Mouse (Mus musculus): Measurements from ENCODE around the gene Pacsin2. TPM values are rescaled to one million over a fixed set of nuclear protein-coding genes. Genes with fewer than 3 reads are reported as not detected.

The Pacsin2 gene
- total RNA-seq, 2 experiments from 2014 or later = 97.4 to 102 TPM

DNA sequence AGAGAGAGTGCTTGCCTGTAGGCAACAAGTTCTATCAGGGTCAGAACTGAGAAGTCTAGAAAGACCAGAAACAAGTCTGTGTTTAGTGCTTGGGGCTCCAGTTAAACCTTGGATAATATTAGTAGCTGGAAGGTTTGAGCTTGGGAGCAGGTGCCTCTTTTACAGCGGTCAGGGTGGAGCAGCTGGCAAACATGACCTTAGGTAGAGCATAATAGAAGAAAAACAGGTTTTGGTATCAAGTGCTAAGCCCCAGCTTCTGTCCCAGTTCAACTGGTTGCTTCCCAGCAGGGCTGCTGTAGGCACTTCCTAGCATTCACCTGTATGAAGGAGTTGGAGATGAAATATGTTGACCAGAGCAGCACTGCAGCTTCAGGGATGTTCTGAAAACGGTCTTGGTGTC, 113.5 kb downstream of the Pacsin2 start:
- DNase-seq (ENCODE audit: extremely low spot score in 1 of 2, low spot score in 2 of 2) = no peak
- intact Hi-C loops (cut with DNase I) = no loop called here

DNA sequence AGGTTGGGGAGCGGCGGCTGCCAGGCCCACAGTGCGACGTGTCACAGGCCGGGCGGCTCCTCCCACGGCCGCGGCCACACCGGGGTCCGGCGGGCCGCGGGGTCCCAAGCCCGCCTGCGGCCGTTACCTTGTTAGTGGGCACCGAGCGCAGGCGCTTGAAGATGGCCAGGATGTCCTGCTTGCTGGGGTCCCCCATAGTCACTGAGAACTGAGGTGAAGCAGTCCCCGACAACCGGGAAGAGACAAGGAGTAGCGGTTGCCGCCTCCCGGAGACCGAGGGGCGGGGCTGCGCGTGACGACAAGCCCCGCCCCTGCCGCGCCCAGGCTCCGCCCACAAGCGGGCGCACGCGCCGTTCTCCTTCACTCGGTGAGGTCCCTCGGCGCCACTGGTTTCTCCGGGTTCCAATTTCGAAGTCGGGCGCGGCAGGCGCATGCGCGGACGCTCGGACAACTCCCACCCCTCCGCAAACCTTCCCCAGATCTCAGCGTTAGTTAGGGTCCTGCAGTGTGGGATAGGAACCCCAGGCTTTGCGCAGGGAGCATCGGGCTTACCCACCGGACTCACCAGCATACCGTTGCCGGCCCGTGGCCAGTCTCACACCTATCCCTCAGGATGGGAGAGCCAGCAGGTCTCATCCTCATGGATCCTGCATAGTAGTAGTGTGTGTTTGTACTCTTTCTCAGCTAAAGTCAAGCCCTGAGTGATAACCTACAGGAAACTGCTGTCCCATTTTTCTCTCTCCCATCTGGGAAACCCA, 114.3 kb downstream of the Pacsin2 start, which contains the start of gene Arfgap3:
Gene Arfgap3, minus strand, starts transcription at position 294 of the 758 bp plus-strand sequence.
- peak within 1 kb of the TSS; percentile 81 for H3K27ac ChIP-seq
- intact Hi-C loops (cut with DNase I) = no loop called here
- no peak for TF ChIP-seq CTCF (IDR thresholded peaks at IDR 0.05)

More for the DNA sequence above, 113.5 kb downstream of the Pacsin2 start:
- Histone ChIP-seq H3K4me3 (peak overlapping the region; percentile 85), H3K27ac (peak overlapping the region; percentile 66; the same call in 1 of the 2 replicates)
- TF ChIP-seq CTCF (IDR thresholded peaks at IDR 0.05) = no peak

DNA sequence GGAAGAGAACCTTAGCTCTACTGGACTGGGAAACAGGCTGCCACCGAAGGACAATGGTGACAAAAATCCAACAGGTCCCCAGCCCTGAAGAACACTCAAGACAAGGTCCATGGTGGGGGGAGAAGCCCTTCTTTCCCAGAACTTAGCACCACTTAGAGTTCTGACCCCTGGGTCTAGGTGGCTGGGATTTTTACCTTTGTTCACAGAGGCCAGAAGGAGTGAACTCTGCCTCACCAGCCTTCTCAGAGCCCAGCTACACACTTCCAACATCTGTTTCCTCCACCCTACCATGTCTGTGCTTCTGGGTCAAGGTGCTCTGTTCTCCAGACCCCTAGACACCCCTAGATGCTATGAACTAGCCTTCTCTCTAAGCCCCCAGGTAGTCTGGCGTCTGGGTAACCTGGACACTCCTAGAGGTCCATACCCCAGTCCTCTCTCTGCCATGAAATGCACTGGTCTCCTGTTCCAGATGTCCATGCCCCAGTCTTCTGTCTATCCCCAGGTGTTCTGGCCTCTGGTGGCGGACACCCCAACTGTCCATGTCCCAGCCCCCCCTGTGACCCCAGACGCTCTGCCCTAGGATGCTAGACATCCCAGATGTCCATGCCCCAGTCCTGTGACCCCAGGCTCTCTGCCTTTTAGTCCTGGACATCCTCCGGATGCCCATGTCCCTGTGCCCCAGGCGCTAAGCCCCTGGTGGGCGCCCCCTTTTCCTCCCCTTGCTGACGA, 115.0 kb downstream of the Pacsin2 start:
- DNase-seq (ENCODE audit: extremely low spot score in 1 of 2, low spot score in 2 of 2) = no peak
- Histone ChIP-seq H3K27ac (peak overlapping the region; percentile 81), H3K4me3 (peak overlapping the region; percentile 85)
- no peak for TF ChIP-seq CTCF (IDR thresholded peaks at IDR 0.05)
- intact Hi-C loops (cut with DNase I) = no loop called here

More for the DNA sequence above, 114.3 kb downstream of the Pacsin2 start, which contains the start of gene Arfgap3:
- H3K4me3 ChIP-seq = peak within 1 kb of the TSS; percentile 85
- DNase-seq (ENCODE audit: extremely low spot score in 1 of 2, low spot score in 2 of 2) = peak; percentile 94

DNA sequence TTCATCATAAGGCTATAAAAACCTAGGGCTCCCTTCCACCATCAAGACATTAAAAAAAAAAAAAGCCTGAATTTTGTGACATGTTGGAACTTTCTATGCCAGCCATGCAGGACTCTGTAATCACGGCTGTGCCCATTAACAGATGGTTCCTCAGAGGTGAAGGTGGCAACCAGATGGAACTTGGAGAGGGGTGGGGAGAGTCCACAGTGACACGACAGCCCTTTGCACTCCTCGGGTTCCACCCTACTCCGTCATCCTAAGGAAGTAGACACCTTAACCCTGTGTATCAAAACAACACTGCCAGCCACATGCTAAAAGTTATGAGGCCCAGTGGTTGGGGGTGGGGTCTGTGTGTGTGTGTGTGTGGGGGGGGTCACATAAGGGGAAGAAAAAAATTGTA, 115.7 kb downstream of the Pacsin2 start:
- Histone ChIP-seq H3K27ac (no peak overlapping the region), H3K4me3 (no peak overlapping the region)
- TF ChIP-seq CTCF (IDR thresholded peaks at IDR 0.05) = no peak
- DNase-seq (ENCODE audit: extremely low spot score in 1 of 2, low spot score in 2 of 2) = no peak
- intact Hi-C loops (cut with DNase I) = no loop called here

DNA sequence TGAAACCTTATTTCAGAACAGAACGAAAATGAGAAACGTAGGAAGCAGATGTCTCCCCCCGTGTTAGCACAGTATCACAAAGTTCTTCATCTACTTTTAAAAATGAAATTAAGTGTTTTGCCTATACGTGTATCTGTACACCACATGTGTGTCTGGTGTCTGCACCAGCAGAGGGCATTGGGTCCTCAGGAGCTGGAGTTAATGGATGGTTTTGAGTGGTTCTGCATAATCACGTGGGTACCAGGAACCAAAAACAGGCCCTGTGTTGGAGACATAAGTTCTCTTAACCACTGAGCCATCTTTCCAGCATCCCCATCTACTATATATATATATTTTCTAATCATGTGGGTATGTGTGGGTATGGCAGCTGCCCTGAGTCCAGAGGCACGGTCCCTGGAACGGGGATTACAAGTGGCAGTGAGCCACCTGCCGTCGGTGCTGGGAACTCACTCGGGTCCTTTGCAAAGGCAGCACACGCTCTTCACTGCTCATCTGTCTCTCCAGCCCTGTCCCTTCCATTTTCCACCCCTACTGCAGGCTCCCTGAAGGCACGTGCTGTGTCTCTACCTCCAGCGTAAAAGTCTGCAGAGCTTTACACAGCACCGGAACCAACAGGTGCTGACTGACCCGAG, 118.4 kb downstream of the Pacsin2 start:
- intact Hi-C loops (cut with DNase I) = no loop called here
- Histone ChIP-seq H3K4me3 (no peak overlapping the region), H3K27ac (no peak overlapping the region)
- no peak for DNase-seq (ENCODE audit: extremely low spot score in 1 of 2, low spot score in 2 of 2)
- no peak for TF ChIP-seq CTCF (IDR thresholded peaks at IDR 0.05)

DNA sequence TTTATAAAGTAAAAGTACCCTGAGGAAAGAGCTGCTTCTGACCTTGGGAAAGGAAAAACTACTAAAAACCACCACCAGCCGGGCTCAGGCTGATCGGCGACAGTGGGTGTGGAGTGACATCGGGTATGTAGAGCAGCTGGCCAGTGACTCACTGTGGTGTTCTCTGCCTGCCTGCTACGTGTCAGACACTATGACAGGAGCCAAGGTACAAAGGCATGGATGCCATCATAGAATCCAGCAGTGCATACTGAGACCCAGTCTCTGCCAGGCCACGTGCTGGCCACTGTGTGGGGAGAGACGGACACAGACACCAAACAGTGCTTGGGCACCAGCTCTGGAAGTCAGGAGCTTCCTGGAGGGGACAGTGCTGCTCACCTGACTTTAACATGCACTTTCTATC, 119.5 kb downstream of the Pacsin2 start:
- Histone ChIP-seq H3K4me3 (no peak overlapping the region), H3K27ac (no peak overlapping the region)
- intact Hi-C loops (cut with DNase I) = no loop called here
- no peak; the same call in 1 of the 2 replicates for TF ChIP-seq CTCF (IDR thresholded peaks at IDR 0.05)
- DNase-seq (ENCODE audit: extremely low spot score in 1 of 2, low spot score in 2 of 2) = peak; percentile 23 to 33

DNA sequence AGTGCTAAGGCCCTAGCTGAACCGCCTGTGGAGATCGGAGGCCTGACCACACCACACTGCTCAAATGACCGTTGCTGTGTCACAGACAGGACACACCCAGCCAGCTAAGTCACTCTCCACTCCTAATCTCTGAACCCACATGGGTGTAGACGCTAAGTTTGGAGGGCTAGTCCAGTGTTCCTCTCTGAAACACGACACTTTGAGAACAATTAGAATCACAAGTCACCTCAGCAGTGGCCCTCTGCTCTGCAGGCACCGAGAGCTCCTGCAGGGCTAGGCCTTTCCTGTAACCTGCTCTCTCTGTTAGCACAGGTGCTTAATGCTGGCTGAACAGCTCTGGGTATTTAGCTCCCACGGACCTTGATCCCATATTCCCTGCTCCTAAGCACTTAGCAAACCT, 120.2 kb downstream of the Pacsin2 start:
- no peak for DNase-seq (ENCODE audit: extremely low spot score in 1 of 2, low spot score in 2 of 2)
- intact Hi-C loops (cut with DNase I) = no loop called here
- no peak for TF ChIP-seq CTCF (IDR thresholded peaks at IDR 0.05)
- Histone ChIP-seq H3K27ac (no peak overlapping the region), H3K4me3 (no peak overlapping the region)

DNA sequence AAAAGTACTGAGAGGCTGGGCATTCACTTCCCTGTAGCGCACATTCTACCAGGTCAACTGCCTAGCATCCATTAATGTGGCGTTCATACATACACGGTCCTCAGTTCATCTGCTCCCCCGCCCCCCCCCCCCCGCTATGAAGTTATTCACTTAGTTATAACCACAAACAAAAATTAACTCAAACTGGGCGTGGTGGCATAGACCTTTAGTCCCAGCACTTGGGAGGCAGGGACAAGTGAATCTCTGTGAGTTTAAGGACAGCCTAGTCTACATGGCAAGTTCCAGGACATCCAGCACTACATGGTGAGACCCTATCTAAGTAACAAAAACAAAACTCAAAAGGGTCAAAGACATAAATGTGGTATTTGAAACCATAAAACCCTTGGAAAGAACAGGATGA, 125.5 kb downstream of the Pacsin2 start:
- no peak for DNase-seq (ENCODE audit: extremely low spot score in 1 of 2, low spot score in 2 of 2)
- Histone ChIP-seq H3K27ac (no peak overlapping the region), H3K4me3 (no peak overlapping the region)
- no peak for TF ChIP-seq CTCF (IDR thresholded peaks at IDR 0.05)
- intact Hi-C loops (cut with DNase I) = no loop called here

DNA sequence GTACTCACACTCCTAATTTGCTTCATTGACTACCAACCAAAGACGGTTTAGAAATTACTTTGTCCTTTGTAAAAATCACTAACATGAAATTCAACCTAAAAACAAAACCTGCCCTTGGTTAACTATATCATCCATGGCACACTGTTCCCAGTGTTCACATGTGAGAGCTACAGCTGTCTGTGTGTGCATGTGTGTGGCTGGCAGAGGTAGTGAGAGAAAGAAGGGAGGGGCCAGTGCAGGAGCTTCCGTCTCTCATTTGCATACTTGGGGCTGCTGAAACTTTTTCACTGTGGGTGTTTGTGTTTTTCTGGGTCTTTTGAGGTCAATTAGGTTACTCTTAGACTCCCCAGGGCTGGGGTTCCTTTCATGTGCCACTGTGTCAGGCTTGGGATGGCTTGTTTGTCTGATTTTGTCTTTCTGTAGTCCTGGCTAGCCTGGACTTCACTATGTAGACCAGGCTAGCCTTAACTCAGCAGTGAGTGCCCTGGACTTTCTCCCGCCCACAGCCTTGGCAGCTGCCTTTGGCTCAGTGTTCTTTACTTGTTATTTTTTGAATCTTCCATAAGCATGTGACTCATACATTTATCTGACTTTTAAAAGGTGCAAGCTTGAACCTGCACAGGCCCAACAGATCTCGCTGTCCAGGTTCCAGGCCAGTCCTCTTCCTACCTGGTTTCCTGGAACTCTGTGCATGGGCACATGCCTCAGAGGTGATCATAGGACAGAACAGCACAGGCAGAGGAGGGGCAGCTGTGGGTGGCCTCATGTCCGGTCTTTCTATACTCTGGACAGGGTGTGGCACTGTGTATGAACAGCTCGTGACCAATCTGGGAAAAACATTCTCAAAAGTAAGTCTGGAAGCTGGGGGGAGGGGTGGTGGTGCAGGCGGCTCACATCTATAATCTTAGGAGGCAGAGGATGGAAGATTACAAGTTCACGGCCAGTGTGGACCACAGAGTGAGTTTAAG, 126.2 kb downstream of the Pacsin2 start:
- Histone ChIP-seq H3K4me3 (no peak overlapping the region), H3K27ac (no peak overlapping the region)
- DNase-seq (ENCODE audit: extremely low spot score in 1 of 2, low spot score in 2 of 2) = no peak
- intact Hi-C loops (cut with DNase I) = no loop called here
- TF ChIP-seq CTCF (IDR thresholded peaks at IDR 0.05) = no peak

DNA sequence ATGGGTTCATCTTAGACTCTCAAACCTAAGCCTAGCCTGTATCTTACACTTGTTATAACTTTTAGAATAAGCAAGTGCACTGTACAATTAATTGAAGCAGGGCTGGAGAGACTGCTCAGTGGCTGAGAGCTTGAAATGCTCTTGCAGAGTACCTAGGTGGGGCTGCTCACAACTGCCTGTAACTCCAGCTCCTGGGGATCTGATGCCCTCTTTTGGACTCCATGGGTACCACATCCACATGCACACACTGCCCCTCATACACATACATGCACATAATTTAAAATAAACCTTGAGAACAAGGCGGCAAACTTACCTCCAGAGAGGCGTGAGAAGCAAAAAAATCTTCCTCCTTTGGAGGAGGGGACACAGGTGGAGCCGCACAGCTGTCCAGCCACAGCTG, 132.0 kb downstream of the Pacsin2 start:
- no peak overlapping the region for H3K27ac ChIP-seq
- no peak overlapping the region for H3K4me3 ChIP-seq
- TF ChIP-seq CTCF (IDR thresholded peaks at IDR 0.05) = peak; percentile 32
- DNase-seq (ENCODE audit: extremely low spot score in 1 of 2, low spot score in 2 of 2) = no peak
- intact Hi-C loops (cut with DNase I) = no loop called here

DNA sequence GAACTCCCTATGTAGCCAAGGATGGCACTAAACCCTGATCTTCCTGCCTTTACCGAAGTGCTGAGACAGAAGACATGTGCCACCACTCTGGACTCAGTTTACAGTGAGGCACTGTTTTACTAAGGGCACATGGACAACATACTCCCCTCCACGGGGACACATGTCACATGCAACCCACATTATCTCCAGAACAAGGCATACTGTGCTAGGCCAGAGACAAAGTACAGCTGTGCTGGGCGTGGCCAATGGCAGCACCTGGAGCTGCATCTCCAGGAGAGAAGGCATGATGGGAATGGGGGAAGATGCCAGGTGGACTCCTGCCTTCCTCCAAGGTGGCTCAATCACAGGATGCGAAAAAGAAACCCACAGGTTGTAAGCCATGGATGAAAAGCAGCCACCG, 135.5 kb downstream of the Pacsin2 start:
- intact Hi-C loops (cut with DNase I) = no loop called here
- Histone ChIP-seq H3K27ac (no peak overlapping the region), H3K4me3 (no peak overlapping the region)
- DNase-seq (ENCODE audit: extremely low spot score in 1 of 2, low spot score in 2 of 2) = no peak
- TF ChIP-seq CTCF (IDR thresholded peaks at IDR 0.05) = no peak

Other genes with a start within 250 kb of the Pacsin2 start
- 1 to 10 TPM; 1.9 to 4.5 TPM for gene A4galt, start 212.8 kb downstream of the Pacsin2 start, total RNA-seq (2021)
- gene Arfgap3, start 114.4 kb downstream of the Pacsin2 start, total RNA-seq (2021) = 10 to 100 TPM; 19.5 to 21.5 TPM
- gene Ttll1, start 46.3 kb upstream of the Pacsin2 start, total RNA-seq (2021) = 10 to 100 TPM; 45.5 to 54.9 TPM
- gene Bik, start 62.3 kb upstream of the Pacsin2 start, total RNA-seq (2021) = under 1 TPM in 1 of 2 experiments, not detected in 1; 0.70 TPM
- gene Tspo, start 99.0 kb upstream of the Pacsin2 start, total RNA-seq (2021) = 1 to 10 TPM; 5.6 to 7.9 TPM
- 10 to 100 TPM; 19.0 to 26.9 TPM for gene Mcat, start 99.2 kb upstream of the Pacsin2 start, total RNA-seq (2021)
- gene Ttll12, start 130.6 kb upstream of the Pacsin2 start, total RNA-seq (2021) = 10 to 100 TPM; 12.4 to 12.6 TPM